Mouse (Mus musculus): Measurements from ENCODE around the gene Scube1. TPM values are rescaled to one million over a fixed set of nuclear protein-coding genes. Genes with fewer than 3 reads are reported as not detected.

The Scube1 gene
- polyA plus RNA-seq, 1 experiment = 3.5 TPM

DNA sequence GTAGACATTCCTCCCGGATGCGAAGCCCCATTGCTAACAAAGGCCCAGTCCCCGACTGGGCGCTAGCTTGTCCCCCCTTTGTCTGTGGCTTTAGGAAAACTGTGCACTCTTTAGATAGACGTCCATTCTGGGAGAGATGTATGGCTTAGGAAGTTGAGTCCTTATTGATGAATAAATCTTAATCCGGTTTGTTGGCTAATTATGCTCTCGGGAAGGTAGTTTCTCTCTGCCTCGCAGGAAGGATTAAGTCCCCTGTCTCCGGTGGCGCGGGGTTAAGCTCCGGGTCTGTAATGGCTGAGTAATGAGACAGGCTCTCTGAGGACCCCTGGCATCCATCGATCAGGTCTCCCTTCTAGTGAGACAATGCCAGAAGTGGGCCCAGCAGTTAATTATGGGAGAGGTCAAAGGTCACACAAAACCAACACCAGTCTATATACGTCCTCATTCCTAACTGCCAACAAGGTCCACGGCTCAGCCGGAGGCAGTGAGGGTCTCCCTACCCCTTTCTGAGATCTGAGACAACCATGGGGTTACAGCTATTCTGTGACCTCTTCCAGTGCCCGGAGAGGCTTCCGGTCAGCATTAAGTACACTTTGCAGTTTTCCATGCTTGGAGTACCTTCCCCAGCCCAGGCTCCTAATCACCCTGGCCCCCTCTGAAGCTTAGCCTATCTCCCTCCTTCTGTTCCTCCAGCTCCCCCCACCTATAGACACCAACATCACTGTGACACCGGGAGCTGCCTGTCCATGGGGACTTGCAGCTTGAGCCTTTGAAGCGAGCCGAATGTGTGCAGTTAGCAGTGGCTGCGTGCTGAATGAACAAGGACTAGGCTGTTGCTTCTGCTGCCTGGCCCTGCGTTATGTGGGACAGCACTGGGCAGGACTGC, 14.7 kb downstream of the Scube1 start:
- no peaks in the 10 kb centered on the region for H3K4me1 ChIP-seq (ENCODE audit: control insufficient read depth, insufficient read depth, low read length)
- 58% methylated on average over 23 of the region's 23 CpGs for WGBS
- no peak for DNase-seq

DNA sequence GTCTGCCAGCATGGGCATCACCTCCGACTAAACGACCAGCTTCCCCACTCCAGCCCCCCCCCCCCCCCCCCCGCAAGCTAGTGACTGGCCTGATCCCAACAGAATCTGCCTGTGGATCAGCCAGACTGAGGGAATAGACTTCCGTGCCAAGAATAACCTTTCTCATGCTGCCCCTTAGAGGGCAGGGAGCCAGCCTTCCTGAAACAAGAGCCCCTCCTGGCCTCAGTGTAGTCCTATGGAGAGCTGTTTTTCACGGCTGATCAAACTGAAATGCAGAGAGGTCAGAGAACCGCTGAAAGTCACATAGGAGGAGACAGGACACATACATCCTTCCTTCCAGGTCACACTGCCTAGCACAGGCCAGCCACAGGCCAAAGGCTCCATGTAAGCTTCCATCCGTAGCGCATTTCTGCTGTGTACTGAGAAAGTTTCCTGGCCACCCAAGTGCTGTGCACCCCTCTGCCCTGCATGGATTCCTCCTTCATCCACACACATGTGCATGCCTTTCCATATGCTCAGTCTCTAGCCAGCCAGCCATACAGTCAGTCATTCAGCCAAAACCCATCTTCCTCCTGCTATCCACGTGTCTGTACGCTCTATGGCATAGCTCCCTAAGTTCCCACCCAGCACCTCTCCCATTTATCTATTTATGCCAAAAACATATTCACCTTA, 18.2 kb downstream of the Scube1 start:
- TF ChIP-seq CTCF (conservative IDR thresholded peaks at IDR 0.05; ENCODE audit: insufficient read depth, insufficient read length, low read depth, low read length) (no peak), POLR2A (IDR thresholded peaks at IDR 0.05; ENCODE audit: low read depth, low read length) (no peak)
- Histone ChIP-seq H3K27me3 (replicated peaks; ENCODE audit: control insufficient read depth, insufficient read depth, low read length) (no peaks in the 10 kb centered on the region), H3K4me1 (ENCODE audit: control insufficient read depth, insufficient read depth, low read length) (no peaks in the 10 kb centered on the region), H3K27ac (ENCODE audit: insufficient read depth, low read depth, low read length) (no peak overlapping the region), H3K4me3 (ENCODE audit: insufficient read depth, low read depth, low read length) (no peak overlapping the region), H3K36me3 (ENCODE audit: control insufficient read depth, insufficient read depth, low read length) (no peaks in the 10 kb centered on the region)
- WGBS = 24% methylated on average over 10 of the region's 10 CpGs
- DNase-seq = no peak

More for the DNA sequence above, 14.7 kb downstream of the Scube1 start:
- H3K27me3 ChIP-seq (replicated peaks; ENCODE audit: control insufficient read depth, insufficient read depth, low read length) = no peaks in the 10 kb centered on the region
- no peaks in the 10 kb centered on the region for H3K36me3 ChIP-seq (ENCODE audit: control insufficient read depth, insufficient read depth, low read length)
- no peak overlapping the region for H3K4me3 ChIP-seq (ENCODE audit: insufficient read depth, low read depth, low read length)
- TF ChIP-seq CTCF (conservative IDR thresholded peaks at IDR 0.05; ENCODE audit: insufficient read depth, insufficient read length, low read depth, low read length) = no peak
- TF ChIP-seq POLR2A (IDR thresholded peaks at IDR 0.05; ENCODE audit: low read depth, low read length) = no peak
- no peak overlapping the region for H3K27ac ChIP-seq (ENCODE audit: insufficient read depth, low read depth, low read length)

DNA sequence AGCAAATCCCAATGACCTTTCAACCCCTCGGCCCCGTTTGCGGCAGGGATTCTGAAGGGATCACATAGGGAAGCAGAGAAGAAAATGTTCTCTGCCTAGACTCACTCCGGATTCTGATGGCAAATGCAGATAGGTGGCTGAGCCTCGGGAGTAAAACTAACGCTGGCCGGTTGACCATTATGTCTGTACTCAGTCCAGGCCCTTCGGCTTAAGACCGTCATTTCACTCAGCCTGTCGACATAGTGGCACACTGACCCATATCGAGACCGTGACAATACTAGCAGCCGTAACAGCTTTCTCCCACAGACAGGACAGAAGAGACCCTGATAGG, 24.3 kb downstream of the Scube1 start:
- H3K27me3 ChIP-seq (replicated peaks; ENCODE audit: control insufficient read depth, insufficient read depth, low read length) = no peaks in the 10 kb centered on the region
- no peak overlapping the region for H3K27ac ChIP-seq (ENCODE audit: insufficient read depth, low read depth, low read length)

DNA sequence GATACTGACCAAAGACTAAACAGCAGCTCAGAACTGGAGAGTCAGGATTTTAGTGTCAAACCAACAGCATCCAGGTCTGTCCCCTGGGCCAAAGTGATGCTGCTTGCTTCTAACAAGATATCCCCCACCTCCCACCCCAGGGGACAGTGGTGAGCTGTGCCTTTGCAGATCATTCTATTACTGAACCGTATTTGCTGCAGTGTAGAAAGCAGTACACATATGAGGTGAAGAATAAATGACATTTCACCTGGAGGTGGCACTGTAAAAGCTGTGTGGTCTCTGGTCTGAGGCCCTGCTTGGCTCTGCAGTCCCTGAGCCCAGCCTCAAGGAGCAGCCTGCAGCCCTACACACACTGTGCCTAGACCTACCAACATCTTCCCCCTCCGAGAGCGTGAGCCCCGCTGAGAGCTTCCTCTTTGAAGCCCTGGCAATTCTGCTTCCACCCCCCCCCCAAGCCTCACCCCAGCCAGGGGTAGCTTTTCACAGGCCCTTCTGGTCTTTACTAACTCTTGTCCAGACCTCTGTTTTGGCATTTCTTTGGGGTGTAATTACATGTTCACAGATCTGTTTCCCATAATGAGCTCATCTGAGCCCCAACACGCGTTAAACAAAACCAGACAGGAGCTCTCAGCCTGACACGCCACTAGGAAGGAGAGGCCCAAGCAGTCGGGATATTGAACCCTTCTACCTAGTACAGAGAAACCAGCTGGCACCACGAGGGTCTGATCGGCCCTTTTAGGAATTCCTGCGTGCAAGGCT, 24.8 kb downstream of the Scube1 start:
- no peak for TF ChIP-seq POLR2A (IDR thresholded peaks at IDR 0.05; ENCODE audit: low read depth, low read length)
- no peak for TF ChIP-seq CTCF (conservative IDR thresholded peaks at IDR 0.05; ENCODE audit: insufficient read depth, insufficient read length, low read depth, low read length)
- H3K4me3 ChIP-seq (ENCODE audit: insufficient read depth, low read depth, low read length) = no peak overlapping the region
- no peak for DNase-seq
- no peaks in the 10 kb centered on the region for H3K27me3 ChIP-seq (replicated peaks; ENCODE audit: control insufficient read depth, insufficient read depth, low read length)
- no peaks in the 10 kb centered on the region for H3K36me3 ChIP-seq (ENCODE audit: control insufficient read depth, insufficient read depth, low read length)
- H3K27ac ChIP-seq (ENCODE audit: insufficient read depth, low read depth, low read length) = no peak overlapping the region
- 70% methylated on average over 11 of the region's 11 CpGs for WGBS
- H3K4me1 ChIP-seq (ENCODE audit: control insufficient read depth, insufficient read depth, low read length) = no peaks in the 10 kb centered on the region

More for the DNA sequence above, 24.3 kb downstream of the Scube1 start:
- WGBS = 75% methylated on average over 13 of the region's 13 CpGs
- no peak overlapping the region for H3K4me3 ChIP-seq (ENCODE audit: insufficient read depth, low read depth, low read length)
- DNase-seq = no peak
- H3K4me1 ChIP-seq (ENCODE audit: control insufficient read depth, insufficient read depth, low read length) = no peaks in the 10 kb centered on the region
- TF ChIP-seq POLR2A (IDR thresholded peaks at IDR 0.05; ENCODE audit: low read depth, low read length) (no peak), CTCF (conservative IDR thresholded peaks at IDR 0.05; ENCODE audit: insufficient read depth, insufficient read length, low read depth, low read length) (no peak)
- no peaks in the 10 kb centered on the region for H3K36me3 ChIP-seq (ENCODE audit: control insufficient read depth, insufficient read depth, low read length)

DNA sequence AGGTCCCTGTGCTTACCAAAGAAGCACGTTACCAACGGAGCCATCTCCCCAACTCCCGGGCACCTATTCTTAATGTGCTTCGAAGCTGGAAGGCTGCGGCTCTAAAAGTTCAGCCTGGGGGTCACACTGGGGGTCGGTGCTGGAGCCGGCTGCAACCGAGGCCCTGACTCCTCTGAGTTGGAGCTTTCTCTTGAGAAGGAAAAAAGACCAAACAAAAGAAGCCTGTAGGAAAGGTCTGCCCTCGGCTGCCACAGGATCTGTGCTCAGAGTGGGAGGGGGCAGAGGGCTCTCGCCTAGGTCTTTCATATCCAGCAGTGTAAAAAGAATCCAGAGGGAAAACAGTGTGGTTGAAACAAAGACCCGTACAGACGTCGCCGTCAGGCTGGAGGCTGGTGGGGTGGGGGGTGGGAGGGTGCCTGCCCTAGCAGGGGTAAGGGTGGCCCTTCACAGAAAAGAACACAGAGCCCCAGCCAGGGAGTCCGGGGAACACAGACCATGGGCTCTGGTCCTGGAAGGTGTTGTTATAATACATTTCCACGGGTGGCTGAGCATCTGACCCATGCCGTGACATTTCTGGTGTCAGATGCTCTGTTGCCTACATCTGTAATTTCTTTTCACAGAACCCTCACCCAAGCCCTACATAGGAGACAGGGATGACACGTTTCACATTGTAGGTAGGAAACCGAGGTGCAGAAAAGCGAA, 25.5 kb downstream of the Scube1 start:
- no peaks in the 10 kb centered on the region for H3K4me1 ChIP-seq (ENCODE audit: control insufficient read depth, insufficient read depth, low read length)
- H3K27me3 ChIP-seq (replicated peaks; ENCODE audit: control insufficient read depth, insufficient read depth, low read length) = no peaks in the 10 kb centered on the region
- no peak overlapping the region for H3K27ac ChIP-seq (ENCODE audit: insufficient read depth, low read depth, low read length)
- H3K36me3 ChIP-seq (ENCODE audit: control insufficient read depth, insufficient read depth, low read length) = no peaks in the 10 kb centered on the region
- TF ChIP-seq POLR2A (IDR thresholded peaks at IDR 0.05; ENCODE audit: low read depth, low read length) (no peak), CTCF (conservative IDR thresholded peaks at IDR 0.05; ENCODE audit: insufficient read depth, insufficient read length, low read depth, low read length) (no peak)
- no peak for DNase-seq
- 53% methylated on average over 20 of the region's 20 CpGs for WGBS
- H3K4me3 ChIP-seq (ENCODE audit: insufficient read depth, low read depth, low read length) = no peak overlapping the region

DNA sequence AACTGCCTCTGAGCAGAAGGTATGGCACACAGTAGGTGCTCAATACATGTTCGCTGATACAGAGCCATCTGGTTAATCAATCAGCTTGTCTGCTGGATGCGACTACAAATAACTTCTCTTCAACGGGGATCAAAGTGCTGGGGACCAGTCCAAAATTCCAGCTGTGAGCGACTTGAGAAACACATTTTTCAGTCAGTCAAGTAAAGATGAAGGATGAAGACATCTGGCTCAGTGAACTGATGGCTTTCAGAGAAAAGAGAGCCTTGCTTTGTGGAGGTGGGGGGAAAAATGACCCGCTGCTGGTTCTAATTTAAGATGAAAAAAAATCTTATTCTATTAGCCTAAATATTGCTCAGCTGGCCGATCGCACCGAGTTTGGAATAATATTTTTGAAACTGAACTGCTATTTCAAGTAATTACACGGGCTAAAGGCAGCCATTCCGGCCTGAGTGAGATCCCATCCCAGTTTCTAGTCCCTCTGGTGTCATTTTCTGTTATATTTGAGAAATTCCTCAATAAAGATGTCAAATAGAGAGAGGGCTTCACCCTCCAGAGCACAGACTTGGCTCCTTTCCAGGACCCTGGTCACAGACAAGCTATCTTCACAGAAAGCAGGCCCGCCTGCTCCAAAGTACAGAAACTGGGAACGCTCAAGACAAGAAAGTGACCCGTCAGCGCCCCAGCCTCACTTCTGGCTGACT, 28.0 kb downstream of the Scube1 start:
- no peaks in the 10 kb centered on the region for H3K27me3 ChIP-seq (replicated peaks; ENCODE audit: control insufficient read depth, insufficient read depth, low read length)

More for the DNA sequence above, 28.0 kb downstream of the Scube1 start:
- Histone ChIP-seq H3K27ac (ENCODE audit: insufficient read depth, low read depth, low read length) (no peak overlapping the region), H3K4me1 (ENCODE audit: control insufficient read depth, insufficient read depth, low read length) (no peaks in the 10 kb centered on the region), H3K36me3 (ENCODE audit: control insufficient read depth, insufficient read depth, low read length) (no peaks in the 10 kb centered on the region), H3K4me3 (ENCODE audit: insufficient read depth, low read depth, low read length) (no peak overlapping the region)
- DNase-seq = peak; percentile 46
- WGBS = 40% methylated on average over 14 of the region's 14 CpGs
- TF ChIP-seq CTCF (conservative IDR thresholded peaks at IDR 0.05; ENCODE audit: insufficient read depth, insufficient read length, low read depth, low read length) (no peak), POLR2A (IDR thresholded peaks at IDR 0.05; ENCODE audit: low read depth, low read length) (no peak)

Data from kidney, adult 2 months (tissue).